Mouse (Mus musculus) gastrocnemius, postnatal 25 days (tissue): ENCODE results near the gene Arnt. TPM values are rescaled to one million over a fixed set of nuclear protein-coding genes. Genes with fewer than 3 reads are reported as not detected.
"Not testable (repeated sequence)": the region's sequence is repeated elsewhere in the genome, so short reads cannot be mapped to it uniquely, and the experiment has no call there.

Source experiments
- DNase-seq: peaks from one replicate; pipeline ENCODE4 v3.0.0; 2022
- total RNA-seq, 2 experiments: library from RNA; stranded (reverse); gene quantifications; 1 replicate in 1 of 2; 2 replicates in 1 of 2; pipeline ENCODE4 v1.2.3; 2021

Arnt gene
- total RNA-seq, 2 experiments from 2014 or later, result 33.8 to 39.3 TPM

DNA sequence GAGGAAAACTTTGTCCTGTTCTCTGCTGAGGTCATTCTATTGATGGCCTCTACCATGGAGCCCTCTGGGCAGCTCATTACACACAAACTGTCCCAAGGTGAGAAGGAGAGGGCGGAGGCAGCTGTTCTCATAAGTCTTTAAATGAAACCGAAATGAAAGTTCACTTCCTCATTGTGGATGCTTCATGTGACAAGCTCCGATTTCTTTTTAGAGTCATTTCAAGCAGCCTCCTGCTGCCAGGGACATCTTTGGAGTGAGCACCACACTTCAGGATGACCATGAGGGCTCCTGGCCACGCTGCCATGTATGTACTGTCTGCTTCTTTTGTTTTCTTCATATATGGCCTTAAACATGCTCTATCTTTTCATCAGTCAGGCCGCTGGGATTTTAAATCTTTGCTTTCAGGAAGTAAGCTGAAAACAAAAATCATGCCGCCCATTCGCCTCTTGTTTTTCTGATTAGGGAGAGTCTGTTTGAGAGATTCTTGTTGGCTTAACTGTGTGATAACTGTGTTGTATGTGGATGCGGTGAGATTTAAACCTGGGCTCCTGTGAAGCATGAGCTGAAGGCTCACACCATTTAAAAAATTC, 92.5 kb downstream of the Arnt start, which contains the start of gene Ctss:
TSS of gene Ctss (plus strand) at position 165 of the 590 bp plus-strand sequence.
- DNase-seq, result no peak

DNA sequence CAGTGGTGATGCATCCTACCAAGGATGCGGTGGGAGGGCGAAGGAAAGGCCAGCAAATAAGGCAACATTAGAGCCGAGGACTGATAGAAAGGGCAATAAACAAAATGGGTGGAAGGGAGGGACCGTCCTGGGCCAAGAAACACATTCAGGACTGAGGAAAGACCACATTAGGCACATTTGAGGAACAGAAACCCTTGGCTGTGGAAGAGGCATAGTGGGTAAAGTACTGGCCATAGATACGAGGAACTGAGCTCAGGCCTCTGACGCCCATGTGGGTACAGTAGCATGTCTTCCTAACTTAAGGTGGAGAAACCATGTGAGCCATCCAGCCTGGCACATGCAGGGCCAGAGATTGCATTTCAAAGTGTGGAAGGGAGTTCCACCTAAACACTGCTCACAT, 95.6 kb downstream of the Arnt start:
- no peak for DNase-seq

DNA sequence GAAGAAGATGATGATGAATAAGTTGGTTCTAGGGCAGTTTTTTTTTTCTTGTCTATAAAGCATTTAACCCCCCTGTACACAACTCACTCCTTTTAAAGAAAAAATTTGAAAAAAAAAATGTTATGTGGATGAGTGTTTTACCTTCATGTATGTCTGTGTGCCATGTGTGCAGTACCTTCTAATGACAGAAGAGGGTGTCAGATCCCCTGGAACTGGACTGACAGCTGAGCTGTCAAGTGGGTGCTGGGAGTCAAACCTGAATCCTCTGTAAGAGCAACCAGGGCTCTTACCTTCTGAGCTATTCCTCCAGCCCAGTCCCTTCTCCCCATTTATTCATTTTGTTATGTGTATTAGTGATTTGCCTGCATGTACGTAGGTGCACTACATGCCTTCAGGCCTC, 96.8 kb downstream of the Arnt start:
- no peak for DNase-seq

DNA sequence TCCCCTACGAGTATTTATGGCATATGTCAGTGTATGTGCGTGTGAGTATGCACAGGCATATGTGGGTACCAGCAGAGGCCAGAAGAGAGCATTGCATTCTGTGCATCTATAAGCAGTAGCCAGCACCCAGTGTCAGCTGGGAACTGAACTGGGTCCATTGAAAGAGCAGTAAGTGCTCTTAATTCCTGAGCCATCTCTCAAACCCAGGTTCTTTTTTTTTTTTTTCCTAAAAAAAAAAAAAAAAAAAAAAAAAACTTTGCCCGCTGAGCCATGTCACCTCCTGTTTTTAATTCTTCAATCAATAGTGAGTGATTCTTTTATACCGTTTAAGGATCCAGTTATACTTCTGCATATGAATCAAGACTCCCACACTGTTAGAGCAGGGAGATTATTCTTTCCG, 99.2 kb downstream of the Arnt start:
- no peak for DNase-seq

DNA sequence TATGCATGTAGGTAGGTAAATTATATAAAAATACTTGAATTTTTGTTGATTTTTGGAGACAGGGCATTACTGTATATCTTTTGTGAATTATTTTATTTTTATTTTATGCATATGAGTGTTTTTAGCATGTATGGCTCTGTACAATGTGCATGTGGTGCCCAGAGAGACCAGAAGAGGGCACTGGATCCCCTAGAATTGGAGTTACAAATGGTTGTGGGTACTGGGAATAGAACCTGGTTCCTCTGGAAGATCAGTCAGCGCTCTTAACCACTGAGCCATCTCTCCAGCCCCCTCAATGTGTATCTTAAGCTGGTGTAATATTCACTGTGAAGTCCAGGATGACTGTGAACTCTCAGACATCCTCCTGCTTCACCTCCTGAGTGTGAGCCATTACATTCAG, 100.7 kb downstream of the Arnt start:
- DNase-seq, result no peak

DNA sequence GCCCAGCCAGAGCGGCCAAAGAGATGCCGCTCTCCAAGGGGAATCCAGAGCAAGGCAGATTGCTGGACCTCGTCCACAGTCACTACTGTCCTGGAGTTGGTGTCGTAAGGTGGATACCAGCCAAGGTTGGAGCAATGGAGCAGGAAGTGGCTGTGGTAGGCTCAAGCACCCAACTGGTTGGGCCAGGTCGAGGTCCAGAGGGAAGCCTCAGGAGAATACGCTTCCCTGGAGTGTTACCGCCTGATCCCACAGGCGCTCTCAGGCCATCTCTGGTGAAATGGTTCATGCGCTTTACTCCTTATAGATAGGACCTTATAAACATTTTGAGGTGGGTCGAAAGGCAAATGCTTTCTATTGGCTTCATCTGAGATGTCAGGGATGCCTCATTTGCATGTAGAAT, 104.7 kb downstream of the Arnt start:
- DNase-seq, result no peak

DNA sequence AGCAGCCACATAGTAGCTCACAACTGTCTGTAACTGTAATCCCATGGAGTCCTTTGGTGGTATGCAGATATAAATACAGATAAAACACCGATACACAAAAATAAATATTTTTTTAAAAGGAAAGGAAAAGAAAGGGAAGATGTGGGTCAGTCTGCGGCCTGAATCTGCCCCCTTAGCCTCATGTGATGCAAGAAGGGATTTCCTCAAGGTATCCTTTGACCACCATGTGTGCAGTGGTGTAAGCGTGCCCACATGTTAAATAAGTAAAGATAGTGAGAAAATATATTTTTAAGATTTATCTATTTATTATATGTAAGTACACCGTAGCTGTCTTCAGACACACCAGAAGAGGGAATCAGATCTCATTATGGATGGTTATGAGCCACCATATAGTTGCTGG, 105.6 kb downstream of the Arnt start:
- no peak for DNase-seq

DNA sequence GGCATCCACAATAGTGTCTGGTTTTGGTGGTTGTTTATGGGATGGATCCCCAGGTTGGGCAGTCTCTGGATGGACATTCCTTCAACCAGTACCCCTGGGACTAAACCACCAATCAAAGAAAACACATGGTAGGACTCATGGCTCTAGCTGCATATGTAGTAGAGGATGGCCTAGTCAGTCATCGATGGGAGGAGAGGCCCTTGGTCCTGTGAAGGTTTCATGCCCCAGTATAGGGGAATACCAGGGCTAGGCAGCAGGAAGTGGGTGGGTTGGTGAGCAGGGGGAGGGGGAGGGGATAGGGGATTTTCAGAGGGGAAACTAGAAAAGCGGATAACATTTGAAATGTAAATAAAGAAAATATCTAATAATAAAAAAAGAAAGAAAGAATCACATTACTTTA, 107.0 kb downstream of the Arnt start:
- not testable (repeated sequence) for DNase-seq

DNA sequence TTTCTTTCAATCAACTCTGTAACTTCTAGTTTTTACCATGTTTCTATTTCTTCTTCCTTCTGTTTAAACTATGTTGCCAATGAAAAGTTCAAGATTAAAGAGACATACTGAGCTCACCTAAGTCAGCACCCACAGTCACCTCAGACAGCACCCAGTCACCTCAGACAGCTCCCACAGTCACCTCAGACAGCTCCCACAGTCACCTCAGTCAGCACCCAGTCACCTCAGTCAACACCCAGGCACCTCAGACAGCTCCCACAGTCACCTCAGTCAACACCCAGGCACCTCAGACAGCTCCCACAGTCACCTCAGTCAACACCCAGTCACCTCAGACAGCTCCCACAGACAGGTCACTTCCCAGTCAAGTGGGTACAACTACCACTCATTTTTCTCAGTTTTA, 108.0 kb downstream of the Arnt start:
- no peak for DNase-seq

DNA sequence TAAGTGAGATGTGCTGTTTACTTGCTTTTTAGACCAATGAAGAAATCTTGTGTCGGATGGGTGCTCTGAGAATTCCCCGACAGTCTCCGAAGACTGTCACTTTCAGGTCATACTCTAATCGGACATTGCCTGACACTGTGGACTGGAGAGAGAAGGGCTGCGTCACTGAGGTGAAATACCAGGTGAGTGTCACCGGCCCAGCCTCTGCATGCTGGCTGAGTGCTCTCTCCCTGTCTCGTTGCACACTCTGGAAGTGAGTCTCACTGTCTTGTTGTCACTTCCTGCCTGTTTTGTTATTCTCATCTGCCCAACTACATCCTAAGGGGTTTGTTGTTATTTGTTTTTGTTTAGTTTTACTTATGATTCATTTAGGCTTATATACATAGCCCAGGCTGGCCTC, 108.8 kb downstream of the Arnt start:
- DNase-seq, result no peak

Other genes starting within 250 kb of the Arnt start
- 1 to 10 TPM; 8.2 to 8.3 TPM for gene Gabpb2, start 216.5 kb upstream of the Arnt start, total RNA-seq
- gene Cdc42se1, start 205.7 kb upstream of the Arnt start, total RNA-seq, result 10 to 100 TPM; 15.5 TPM
- gene Mllt11, start 202.2 kb upstream of the Arnt start, total RNA-seq, result 10 to 100 TPM; 34.4 to 42.4 TPM
- gene Gm128, start 192.8 kb upstream of the Arnt start, total RNA-seq, result not detected
- gene Bnipl, start 183.2 kb upstream of the Arnt start, total RNA-seq, result not detected
- 10 to 100 TPM; 19.9 to 22.8 TPM for gene Mindy1, start 153.0 kb upstream of the Arnt start, total RNA-seq
- 10 to 100 TPM; 36.5 to 38.3 TPM for gene Prune1, start 152.3 kb upstream of the Arnt start, total RNA-seq
- gene Anxa9, start 127.2 kb upstream of the Arnt start, total RNA-seq, result under 1 TPM; 0.15 to 0.27 TPM
- 10 to 100 TPM; 20.3 to 21.7 TPM for gene Cers2, start 119.6 kb upstream of the Arnt start, total RNA-seq
- 10 to 100 TPM; 10.2 to 11.8 TPM for gene Setdb1, start 77.2 kb upstream of the Arnt start, total RNA-seq
- not detected for gene 4930558C23Rik, start 31.5 kb upstream of the Arnt start, total RNA-seq
- 10 to 100 TPM in 1 of 2 experiments, 1 to 10 TPM in 1; 8.9 to 12.9 TPM for gene Ctsk, start 64.9 kb downstream of the Arnt start, total RNA-seq
- 1 to 10 TPM; 3.2 to 3.3 TPM for gene Ctss, start 92.4 kb downstream of the Arnt start, total RNA-seq
- not detected for gene Hormad1, start 125.3 kb downstream of the Arnt start, total RNA-seq
- gene Golph3l, start 154.5 kb downstream of the Arnt start, total RNA-seq, result 10 to 100 TPM; 10.2 to 11.0 TPM
- gene Ensa, start 190.6 kb downstream of the Arnt start, total RNA-seq, result 10 to 100 TPM; 92.1 to 93.9 TPM
- gene Mcl1, start 224.4 kb downstream of the Arnt start, total RNA-seq, result 100 to 1,000 TPM; 111 to 133 TPM